Comparison of ENCODE assay signal across 9 mouse cellular contexts in the genomic region with DNA sequence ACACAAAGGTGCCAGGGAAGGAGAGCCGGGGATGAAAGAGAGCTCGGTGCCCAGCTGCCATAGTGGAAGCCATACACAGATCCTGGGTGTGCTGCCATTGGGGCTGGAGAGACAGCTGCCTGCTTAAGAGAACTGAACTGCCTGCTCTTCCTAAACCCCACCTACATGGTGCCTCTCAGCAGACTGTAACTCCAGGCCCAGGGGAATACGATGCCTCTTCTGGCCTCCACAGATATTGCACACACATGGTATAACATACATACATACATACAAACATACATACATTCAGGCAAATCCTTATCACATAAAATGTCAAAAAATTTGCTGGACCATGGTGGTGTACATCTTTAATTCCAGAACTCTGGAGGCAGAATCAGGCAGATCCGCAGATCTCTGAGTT.
"Had no signal": no experiment of that assay in that cellular context is flagged by ENCODE, and none has a peak within 500 bp of the region (broad histone marks: within the 10 kb centered on the region; RNA-seq: fewer than 3 reads in every experiment).

No protein-coding gene starts in this region.

- H3K27me3 ChIP-seq: limb, embryonic 12.5 days; midbrain, embryonic 13.5 days had no signal

- DNase-seq: kidney, adult 9 months; kidney, postnatal 10 days; kidney, postnatal 4 days; lung, postnatal 36 days; right cerebral cortex, postnatal 14 days; thymus, postnatal 4 days had no signal

- H3K27ac ChIP-seq: layer of hippocampus, adult 2 months; limb, embryonic 12.5 days; midbrain, embryonic 13.5 days had no signal

- H3K4me3 ChIP-seq: layer of hippocampus, adult 2 months; limb, embryonic 12.5 days; midbrain, embryonic 13.5 days had no signal

- ATAC-seq: midbrain, embryonic 13.5 days had no signal

- H3K9me3 ChIP-seq: limb, embryonic 12.5 days; midbrain, embryonic 13.5 days had no signal

- H3K4me2 ChIP-seq: limb, embryonic 12.5 days; midbrain, embryonic 13.5 days had no signal

- H3K9ac ChIP-seq: limb, embryonic 12.5 days; midbrain, embryonic 13.5 days had no signal

- H3K4me1 ChIP-seq: midbrain, embryonic 13.5 days had no signal
